Mouse (Mus musculus): Measurements from ENCODE around the gene Map3k21. TPM values are rescaled to one million over a fixed set of nuclear protein-coding genes. Genes with fewer than 3 reads are reported as not detected.

Map3k21 gene
- not detected for polyA plus RNA-seq (2017; shearing (Covaris generic))

DNA sequence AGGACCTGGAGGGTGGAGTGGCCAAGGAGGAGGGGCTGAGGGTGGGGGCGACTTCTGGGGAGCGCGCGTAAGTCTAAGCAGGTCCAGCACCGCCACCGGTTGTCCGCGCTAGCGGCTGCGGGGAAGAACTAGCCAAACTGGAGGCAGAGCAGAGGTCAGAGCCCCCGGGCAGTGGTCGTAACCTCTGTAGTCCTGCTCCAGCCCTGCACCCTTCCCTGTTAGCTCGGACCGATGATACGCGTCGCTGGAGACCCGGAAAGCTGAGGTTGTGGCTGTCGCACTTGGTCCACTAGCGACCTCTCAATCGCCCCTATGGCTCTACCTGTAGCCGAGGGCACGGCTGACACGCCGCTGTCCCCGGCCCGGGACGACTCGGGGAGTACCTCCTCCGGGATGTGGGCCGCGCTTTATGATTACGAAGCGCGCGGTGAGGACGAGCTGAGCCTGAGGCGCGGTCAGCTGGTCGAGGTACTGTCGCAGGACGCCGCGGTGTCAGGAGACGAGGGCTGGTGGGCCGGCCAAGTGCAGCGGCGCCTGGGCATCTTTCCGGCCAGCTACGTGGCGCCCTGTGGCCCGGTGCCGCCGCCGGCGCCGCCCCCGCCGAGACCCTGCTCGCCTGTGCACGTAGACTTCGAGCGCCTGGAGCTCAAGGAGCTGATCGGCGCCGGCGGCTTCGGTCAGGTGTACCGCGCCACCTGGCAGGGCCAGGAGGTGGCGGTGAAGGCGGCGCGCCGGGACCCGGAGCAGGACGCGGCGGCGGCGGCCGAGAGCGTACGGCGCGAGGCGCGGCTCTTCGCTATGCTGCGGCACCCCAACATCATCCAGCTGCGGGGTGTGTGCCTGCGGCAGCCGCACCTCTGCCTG lies at the start of gene Map3k21:
Gene Map3k21, plus strand, starts transcription at position 86 of the 864 bp plus-strand sequence.

DNA sequence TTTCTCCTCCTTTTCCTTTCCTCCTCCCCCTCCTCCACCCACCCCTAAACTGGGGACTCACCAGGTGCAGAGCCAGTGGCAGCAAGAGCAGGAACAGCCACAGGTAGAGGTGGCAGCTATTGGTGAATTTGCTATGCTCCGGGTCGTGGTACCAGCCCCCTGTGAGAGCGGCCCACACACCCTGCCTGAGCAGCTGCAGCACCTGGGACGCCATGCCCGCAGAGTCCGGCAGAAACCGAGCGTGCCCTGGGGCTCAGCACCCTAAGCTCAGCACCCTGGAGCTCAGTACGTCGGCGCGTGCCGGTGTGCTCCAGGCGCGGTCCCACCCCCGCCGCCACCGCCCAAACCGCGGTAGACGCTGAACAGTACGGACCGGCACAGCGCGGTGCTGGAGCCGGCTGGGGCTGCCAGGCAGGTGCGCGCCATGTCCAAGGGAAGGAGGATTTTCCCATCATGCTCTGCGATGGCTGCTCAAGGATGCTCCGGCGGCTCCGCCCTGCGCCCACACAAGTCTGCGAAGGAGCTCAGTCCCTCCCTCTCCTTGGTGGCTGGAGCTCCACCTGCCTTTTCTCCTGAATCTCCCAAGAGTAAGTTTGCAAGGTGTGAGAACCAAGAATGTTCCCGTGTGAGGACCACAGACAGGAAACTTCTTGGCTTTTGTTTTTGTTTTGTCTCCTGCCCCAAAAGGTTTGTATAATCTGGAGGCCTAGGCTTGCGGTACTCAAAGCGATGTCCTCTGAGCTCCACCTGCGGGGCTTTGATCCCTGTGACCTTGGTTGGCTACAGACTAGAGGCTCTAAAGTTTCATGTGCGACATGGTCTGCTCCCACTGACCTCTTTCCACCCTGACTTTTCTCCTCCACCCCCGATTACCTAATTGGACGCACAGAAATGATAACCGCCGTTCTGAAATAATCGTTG lies 12.1 kb upstream of the Map3k21 start, which contains the start of gene Pcnx2:
Gene Pcnx2, minus strand, starts transcription at position 450 of the 921 bp plus-strand sequence.

DNA sequence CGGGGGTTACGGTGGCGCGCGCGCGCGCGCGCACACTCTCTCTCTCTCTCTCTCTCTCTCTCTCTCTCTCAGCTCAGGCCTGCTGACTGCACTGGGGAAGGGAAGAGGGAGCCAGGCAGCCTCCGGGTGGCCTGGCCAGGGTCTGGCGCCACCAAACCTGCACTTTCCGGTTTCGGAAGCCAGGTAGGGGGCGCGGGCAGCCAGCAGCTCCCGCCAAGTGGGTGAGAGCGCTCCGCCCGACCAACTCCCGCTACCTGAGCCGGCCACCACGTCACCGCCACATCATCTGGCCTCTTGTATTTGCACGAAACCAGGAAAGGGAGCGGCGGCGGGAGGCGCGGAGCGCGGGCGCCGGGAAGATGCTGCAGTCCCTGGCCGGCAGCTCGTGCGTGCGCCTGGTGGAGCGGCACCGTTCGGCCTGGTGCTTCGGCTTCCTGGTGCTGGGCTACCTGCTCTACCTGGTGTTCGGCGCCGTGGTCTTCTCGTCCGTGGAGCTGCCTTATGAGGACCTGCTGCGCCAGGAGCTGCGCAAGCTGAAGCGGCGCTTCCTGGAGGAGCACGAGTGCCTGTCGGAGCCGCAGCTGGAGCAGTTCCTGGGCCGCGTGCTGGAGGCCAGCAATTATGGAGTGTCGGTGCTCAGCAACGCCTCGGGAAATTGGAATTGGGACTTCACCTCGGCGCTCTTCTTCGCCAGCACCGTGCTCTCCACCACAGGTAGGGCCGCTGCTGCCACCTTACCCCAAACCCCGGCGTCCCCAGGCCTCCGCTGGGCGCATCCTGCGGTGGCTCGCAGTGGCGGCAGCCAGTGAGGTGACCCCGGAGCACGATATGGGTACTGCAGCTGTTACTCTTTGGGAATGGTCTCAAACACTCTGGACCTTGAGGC lies 85.1 kb downstream of the Map3k21 start, which contains the start of gene Kcnk1:
Gene Kcnk1, plus strand, starts transcription at position 70 of the 886 bp plus-strand sequence.

Other genes with a start within 250 kb of the Map3k21 start
- not detected for gene Map10, start 240.6 kb upstream of the Map3k21 start, polyA plus RNA-seq (2017; shearing (Covaris generic))
- 9.2 TPM for gene Ntpcr, start 180.5 kb upstream of the Map3k21 start, polyA plus RNA-seq (2017; shearing (Covaris generic))
- 0.88 TPM for gene Pcnx2, start 12.1 kb upstream of the Map3k21 start, polyA plus RNA-seq (2017; shearing (Covaris generic))
- not detected for gene Kcnk1, start 84.7 kb downstream of the Map3k21 start, polyA plus RNA-seq (2017; shearing (Covaris generic))